Mouse (Mus musculus) E14TG2a.4 (cell line): Measurements from ENCODE around the gene Inava.

Source experiments
- CTCF ChIP-seq: conservative IDR thresholded peaks from 2 replicates; pipeline ENCODE4 v1.5.1; 2014; ENCODE audit warnings: low read length
- NANOG ChIP-seq: IDR thresholded peaks from 2 replicates; pipeline ENCODE4 v1.6.1; 2014; ENCODE audit warnings: borderline replicate concordance, low read length, mixed read lengths
- POU5F1 ChIP-seq: IDR thresholded peaks from 2 replicates; pipeline ENCODE4 v1.6.1; 2014; ENCODE audit warnings: low read length, borderline replicate concordance

GRCm38 (mm10) chr1:136266127-136266526, 32.1 kb upstream of the Inava start:
- TF ChIP-seq CTCF, result no peak
- TF ChIP-seq POU5F1, result no peak
- no peak for TF ChIP-seq NANOG
